Comparison of ENCODE assay signal across 5 mouse cellular contexts in the genomic region with DNA sequence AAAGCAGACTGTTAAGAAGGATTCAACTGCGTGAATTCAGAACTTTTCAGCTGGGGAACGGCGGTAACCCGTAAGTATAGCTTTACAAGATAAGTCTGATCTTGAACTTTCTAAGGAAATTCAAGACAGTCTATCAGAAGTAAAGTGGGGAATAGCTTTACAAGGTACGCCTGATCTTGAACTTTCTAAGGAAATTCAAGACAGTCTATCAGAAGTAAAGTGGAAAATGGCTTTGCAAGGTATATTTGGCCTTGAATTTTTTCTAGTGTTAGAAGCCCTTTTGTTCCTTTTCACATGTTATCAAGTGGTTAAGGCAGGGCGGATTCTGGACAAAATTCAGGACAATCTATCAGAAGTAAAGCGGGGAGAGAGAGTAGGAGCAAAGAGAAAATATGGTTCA. TPM values are rescaled to one million over a fixed set of nuclear protein-coding genes. Genes with fewer than 3 reads are reported as not detected.
"Had no signal": no experiment of that assay in that cellular context is flagged by ENCODE, and none has a peak within 500 bp of the region (broad histone marks: within the 10 kb centered on the region; RNA-seq: fewer than 3 reads in every experiment).

No protein-coding gene starts in this region.

RNA-seq across cellular contexts. Expression of gene H2-Ob, which starts 18.9 kb away (rescaled TPM):
- total RNA-seq: left cerebral cortex, postnatal 36 days had no signal
- polyA plus RNA-seq: kidney, embryonic 14.5 days; limb, embryonic 12.5 days; midbrain, embryonic 13.5 days; neural tube, embryonic 14.5 days had no signal
